Mouse (Mus musculus): ENCODE results near the gene Cldn15. TPM values are rescaled to one million over a fixed set of nuclear protein-coding genes. Genes with fewer than 3 reads are reported as not detected.
A peak's percentile ranks its signal among the peaks of the same experiment; 100 is the strongest.

Cldn15 gene
- polyA plus RNA-seq, 1 experiment from 2014 or later, result 11.9 TPM

GRCm38 (mm10) chr5:136989801-136990200 lies 23.4 kb downstream of the Cldn15 start:
- 86% methylated on average over 6 of the region's 6 CpGs for WGBS

DNA sequence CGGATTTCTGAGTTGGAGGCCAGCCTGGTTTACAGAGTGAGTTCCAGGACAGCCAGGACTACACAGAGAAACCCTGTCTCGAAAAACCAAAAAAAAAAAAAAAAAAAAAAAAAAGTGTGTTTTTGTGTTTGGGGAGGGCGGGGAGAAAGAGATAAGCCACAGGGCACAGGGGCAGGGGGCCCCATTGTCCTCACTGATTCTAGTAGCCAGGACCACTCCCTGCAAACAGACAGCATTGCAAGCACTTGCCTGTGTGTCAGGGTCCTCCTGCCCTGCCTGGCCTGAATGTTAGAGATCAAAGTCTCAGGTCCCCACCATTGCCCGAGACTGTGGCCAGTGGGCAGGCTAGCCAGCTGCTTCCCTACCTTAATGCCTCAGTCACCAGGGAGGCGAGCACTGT lies 33.0 kb downstream of the Cldn15 start:
- Histone ChIP-seq H3K9ac (ENCODE audit: low read depth, low read length) (no peak overlapping the region), H3K27ac (no peak overlapping the region), H3K4me2 (ENCODE audit: low read length) (no peak overlapping the region), H3K4me1 (replicated peaks; ENCODE audit: insufficient read depth, low read length) (no peaks in the 10 kb centered on the region), H3K9me3 (replicated peaks; ENCODE audit: low read length) (no peaks in the 10 kb centered on the region), H3K4me3 (replicated peaks; ENCODE audit: low read depth, low read length) (no peak overlapping the region), H3K36me3 (ENCODE audit: insufficient read depth, low read length) (peaks cover 17% of the 10 kb centered on the region; the same call in 1 of the 2 replicates), H3K27me3 (ENCODE audit: insufficient read depth, low read length) (no peaks in the 10 kb centered on the region)
- TF ChIP-seq CTCF (IDR thresholded peaks at IDR 0.05; ENCODE audit: low read depth), result no peak
- 81% methylated on average over 4 of the region's 5 CpGs for whole genome bisulfite sequencing
- no peak for ATAC-seq (replicated peaks; ENCODE audit: low FRiP score, low read depth)
- DNase-seq (ENCODE audit: low spot score), result no peak

More at GRCm38 (mm10) chr5:136989801-136990200, 23.4 kb downstream of the Cldn15 start:
- peaks cover 5% of the 10 kb centered on the region for H3K4me1 ChIP-seq (replicated peaks; ENCODE audit: insufficient read depth, low read length)
- H3K9ac ChIP-seq (ENCODE audit: low read depth, low read length), result no peak overlapping the region
- peaks cover 34% of the 10 kb centered on the region for H3K36me3 ChIP-seq (ENCODE audit: insufficient read depth, low read length)
- no peak for DNase-seq (ENCODE audit: low spot score)
- no peak overlapping the region for H3K4me2 ChIP-seq (ENCODE audit: low read length)
- no peak for ATAC-seq (replicated peaks; ENCODE audit: low FRiP score, low read depth)
- H3K4me3 ChIP-seq (replicated peaks; ENCODE audit: low read depth, low read length), result no peak overlapping the region
- H3K27ac ChIP-seq, result no peak overlapping the region
- no peaks in the 10 kb centered on the region for H3K27me3 ChIP-seq (ENCODE audit: insufficient read depth, low read length)
- no peak for TF ChIP-seq CTCF (IDR thresholded peaks at IDR 0.05; ENCODE audit: low read depth)
- no peaks in the 10 kb centered on the region for H3K9me3 ChIP-seq (replicated peaks; ENCODE audit: low read length)

DNA sequence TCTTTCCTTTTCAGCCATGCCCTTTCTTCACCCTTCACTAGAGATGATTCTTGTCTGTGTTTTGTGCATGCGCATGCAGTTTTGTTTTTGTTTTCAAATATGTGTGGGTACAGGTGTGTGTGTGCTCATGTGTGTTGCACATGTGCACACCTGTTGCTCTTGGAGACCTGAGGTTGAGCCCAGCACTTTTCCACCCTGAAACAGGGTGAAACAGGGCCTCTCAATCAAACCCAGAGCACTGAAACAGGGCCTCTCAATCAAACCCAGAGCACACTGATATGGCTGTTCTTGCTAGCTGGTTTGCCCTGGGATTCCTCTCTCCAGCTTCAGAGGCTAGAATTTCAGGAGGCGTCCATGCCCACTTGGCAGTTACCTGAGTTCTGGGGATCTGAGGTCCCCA lies 34.2 kb downstream of the Cldn15 start:
- H3K27me3 ChIP-seq (ENCODE audit: insufficient read depth, low read length), result no peaks in the 10 kb centered on the region
- 75% methylated on average over 2 of the region's 2 CpGs for WGBS
- H3K9ac ChIP-seq (ENCODE audit: low read depth, low read length), result no peak overlapping the region
- no peaks in the 10 kb centered on the region for H3K9me3 ChIP-seq (replicated peaks; ENCODE audit: low read length)
- H3K27ac ChIP-seq, result no peak overlapping the region; the same call in 1 of the 2 replicates
- H3K4me1 ChIP-seq (replicated peaks; ENCODE audit: insufficient read depth, low read length), result no peaks in the 10 kb centered on the region
- DNase-seq (ENCODE audit: low spot score) (peak; percentile 25), ATAC-seq (replicated peaks; ENCODE audit: low FRiP score, low read depth) (no peak)
- H3K4me2 ChIP-seq (ENCODE audit: low read length), result no peak overlapping the region
- H3K4me3 ChIP-seq (replicated peaks; ENCODE audit: low read depth, low read length), result no peak overlapping the region
- H3K36me3 ChIP-seq (ENCODE audit: insufficient read depth, low read length), result 0 out of 2 replicates have a peak, but pooled peaks cover 5% of the 10 kb centered on the region
- TF ChIP-seq CTCF (IDR thresholded peaks at IDR 0.05; ENCODE audit: low read depth), result no peak

- peak; percentile 40 for DNase-seq (ENCODE audit: low spot score)
- no peak for TF ChIP-seq CTCF (IDR thresholded peaks at IDR 0.05; ENCODE audit: low read depth)
- Histone ChIP-seq H3K27ac (no peak overlapping the region), H3K4me2 (ENCODE audit: low read length) (no peak overlapping the region), H3K4me1 (replicated peaks; ENCODE audit: insufficient read depth, low read length) (no peaks in the 10 kb centered on the region), H3K27me3 (ENCODE audit: insufficient read depth, low read length) (no peaks in the 10 kb centered on the region), H3K36me3 (ENCODE audit: insufficient read depth, low read length) (no peaks in the 10 kb centered on the region), H3K9ac (ENCODE audit: low read depth, low read length) (no peak overlapping the region), H3K4me3 (replicated peaks; ENCODE audit: low read depth, low read length) (no peak overlapping the region), H3K9me3 (replicated peaks; ENCODE audit: low read length) (no peaks in the 10 kb centered on the region)
- 39% methylated on average over 8 of the region's 8 CpGs for WGBS
- no peak for ATAC-seq (replicated peaks; ENCODE audit: low FRiP score, low read depth)
Measured at GRCm38 (mm10) chr5:137007276-137007675, 40.9 kb downstream of the Cldn15 start.

GRCm38 (mm10) chr5:137009988-137010387 lies 43.6 kb downstream of the Cldn15 start:
- Histone ChIP-seq H3K9me3 (replicated peaks; ENCODE audit: low read length) (no peaks in the 10 kb centered on the region), H3K4me1 (replicated peaks; ENCODE audit: insufficient read depth, low read length) (no peaks in the 10 kb centered on the region), H3K9ac (ENCODE audit: low read depth, low read length) (no peak overlapping the region), H3K4me2 (ENCODE audit: low read length) (no peak overlapping the region), H3K36me3 (ENCODE audit: insufficient read depth, low read length) (no peaks in the 10 kb centered on the region), H3K27me3 (ENCODE audit: insufficient read depth, low read length) (no peaks in the 10 kb centered on the region), H3K4me3 (replicated peaks; ENCODE audit: low read depth, low read length) (no peak overlapping the region), H3K27ac (no peak overlapping the region)
- WGBS, result 36% methylated on average over 3 of the region's 3 CpGs
- TF ChIP-seq CTCF (IDR thresholded peaks at IDR 0.05; ENCODE audit: low read depth), result peak; percentile 73
- DNase-seq (ENCODE audit: low spot score) (peak; percentile 65), ATAC-seq (replicated peaks; ENCODE audit: low FRiP score, low read depth) (no peak)

- no peak for DNase-seq (ENCODE audit: low spot score)
- H3K27ac ChIP-seq, result no peak overlapping the region
- no peaks in the 10 kb centered on the region for H3K27me3 ChIP-seq (ENCODE audit: insufficient read depth, low read length)
- H3K4me1 ChIP-seq (replicated peaks; ENCODE audit: insufficient read depth, low read length), result no peaks in the 10 kb centered on the region
- no peaks in the 10 kb centered on the region for H3K36me3 ChIP-seq (ENCODE audit: insufficient read depth, low read length)
- H3K4me3 ChIP-seq (replicated peaks; ENCODE audit: low read depth, low read length), result no peak overlapping the region
- 70% methylated on average over 15 of the region's 15 CpGs for WGBS
- no peak for ATAC-seq (replicated peaks; ENCODE audit: low FRiP score, low read depth)
- no peaks in the 10 kb centered on the region for H3K9me3 ChIP-seq (replicated peaks; ENCODE audit: low read length)
- no peak overlapping the region for H3K9ac ChIP-seq (ENCODE audit: low read depth, low read length)
- no peak for TF ChIP-seq CTCF (IDR thresholded peaks at IDR 0.05; ENCODE audit: low read depth)
- H3K4me2 ChIP-seq (ENCODE audit: low read length), result no peak overlapping the region
Measured at GRCm38 (mm10) chr5:137012401-137012950, 46.1 kb downstream of the Cldn15 start.

GRCm38 (mm10) chr5:137015913-137016312 lies 49.5 kb downstream of the Cldn15 start:
- no peaks in the 10 kb centered on the region for H3K9me3 ChIP-seq (replicated peaks; ENCODE audit: low read length)
- ATAC-seq (replicated peaks; ENCODE audit: low FRiP score, low read depth), result no peak
- no peak overlapping the region for H3K4me3 ChIP-seq (replicated peaks; ENCODE audit: low read depth, low read length)
- no peaks in the 10 kb centered on the region for H3K27me3 ChIP-seq (ENCODE audit: insufficient read depth, low read length)
- 90% methylated on average over 3 of the region's 3 CpGs for WGBS
- H3K4me1 ChIP-seq (replicated peaks; ENCODE audit: insufficient read depth, low read length), result no peaks in the 10 kb centered on the region
- DNase-seq (ENCODE audit: low spot score), result no peak
- no peak for TF ChIP-seq CTCF (IDR thresholded peaks at IDR 0.05; ENCODE audit: low read depth)
- H3K27ac ChIP-seq, result no peak overlapping the region
- H3K9ac ChIP-seq (ENCODE audit: low read depth, low read length), result no peak overlapping the region
- no peak overlapping the region for H3K4me2 ChIP-seq (ENCODE audit: low read length)
- H3K36me3 ChIP-seq (ENCODE audit: insufficient read depth, low read length), result no peaks in the 10 kb centered on the region
